In genomic region chr3:33217360-33218034, GRCm38 (mm10) we compare ENCODE assay signal across 12 mouse cellular contexts.
DNase-seq lines count a peak whose midpoint lies in the region; ATAC-seq lines count a peak whose summit lies in the region.
"Had no signal": no experiment of that assay in that cellular context is flagged by ENCODE, and none has a peak within 500 bp of the region (broad histone marks: within the 10 kb centered on the region; RNA-seq: fewer than 3 reads in every experiment).

No protein-coding gene starts in this region.

- no peak overlapping the region for H3K9ac ChIP-seq in forebrain, embryonic 16.5 days (replicated peaks; ENCODE audit: low read depth, low read length)
- no peak overlapping the region for H3K9ac ChIP-seq in limb, embryonic 11.5 days (ENCODE audit: low read length)
- H3K9ac ChIP-seq in neural tube, embryonic 15.5 days (replicated peaks), result no peak overlapping the region
- no peak overlapping the region for H3K9ac ChIP-seq in heart, embryonic 12.5 days
- H3K9ac ChIP-seq: liver, embryonic 14.5 days had no signal

- H3K4me2 ChIP-seq in forebrain, embryonic 16.5 days (ENCODE audit: low read length), result no peak overlapping the region
- no peak overlapping the region for H3K4me2 ChIP-seq in limb, embryonic 11.5 days (ENCODE audit: low read depth, severe bottlenecking)
- peak overlapping the region; percentile 21; the same call in 1 of the 2 replicates for H3K4me2 ChIP-seq in neural tube, embryonic 15.5 days
- no peak overlapping the region for H3K4me2 ChIP-seq in heart, embryonic 12.5 days

- H3K27ac ChIP-seq in embryonic facial prominence, embryonic 10.5 days (replicated peaks), result peak overlapping the region; percentile 30; the same call in 1 of the 2 replicates
- no peak overlapping the region for H3K27ac ChIP-seq in forebrain, embryonic 16.5 days (ENCODE audit: low read length)
- no peak overlapping the region for H3K27ac ChIP-seq in limb, embryonic 11.5 days (replicated peaks; ENCODE audit: low read depth, low read length)
- H3K27ac ChIP-seq in neural tube, embryonic 15.5 days (replicated peaks), result no peak overlapping the region
- no peak overlapping the region for H3K27ac ChIP-seq in heart, embryonic 12.5 days (ENCODE audit: poor library complexity, severe bottlenecking)
- H3K27ac ChIP-seq: liver, embryonic 14.5 days had no signal

- no peaks in the 10 kb centered on the region for H3K36me3 ChIP-seq in embryonic facial prominence, embryonic 10.5 days (replicated peaks)
- no peaks in the 10 kb centered on the region for H3K36me3 ChIP-seq in forebrain, embryonic 16.5 days (ENCODE audit: control insufficient read depth, insufficient read depth)
- no peaks in the 10 kb centered on the region for H3K36me3 ChIP-seq in limb, embryonic 11.5 days (ENCODE audit: control insufficient read depth, insufficient read depth, low read length)
- H3K36me3 ChIP-seq in neural tube, embryonic 15.5 days, result no peaks in the 10 kb centered on the region
- H3K36me3 ChIP-seq in heart, embryonic 12.5 days, result no peaks in the 10 kb centered on the region

- no peaks in the 10 kb centered on the region for H3K9me3 ChIP-seq in embryonic facial prominence, embryonic 10.5 days
- H3K9me3 ChIP-seq in forebrain, embryonic 16.5 days (ENCODE audit: control insufficient read depth, low read length), result no peaks in the 10 kb centered on the region
- H3K9me3 ChIP-seq in limb, embryonic 11.5 days (ENCODE audit: control insufficient read depth, low read length), result no peaks in the 10 kb centered on the region
- H3K9me3 ChIP-seq in neural tube, embryonic 15.5 days (replicated peaks), result no peaks in the 10 kb centered on the region
- no peaks in the 10 kb centered on the region for H3K9me3 ChIP-seq in heart, embryonic 12.5 days (replicated peaks)

- peaks cover 19% of the 10 kb centered on the region for H3K4me1 ChIP-seq in embryonic facial prominence, embryonic 10.5 days
- no peaks in the 10 kb centered on the region for H3K4me1 ChIP-seq in forebrain, embryonic 16.5 days (replicated peaks; ENCODE audit: control insufficient read depth, insufficient read depth, low read length)
- H3K4me1 ChIP-seq in limb, embryonic 11.5 days (ENCODE audit: control insufficient read depth, insufficient read depth, low read length), result no peaks in the 10 kb centered on the region
- peaks cover 5% of the 10 kb centered on the region; the same call in 1 of the 2 replicates for H3K4me1 ChIP-seq in neural tube, embryonic 15.5 days
- no peaks in the 10 kb centered on the region for H3K4me1 ChIP-seq in heart, embryonic 12.5 days (replicated peaks)

- H3K4me3 ChIP-seq in embryonic facial prominence, embryonic 10.5 days, result no peak overlapping the region
- no peak overlapping the region for H3K4me3 ChIP-seq in forebrain, embryonic 16.5 days (replicated peaks; ENCODE audit: low read length)
- no peak overlapping the region for H3K4me3 ChIP-seq in limb, embryonic 11.5 days (ENCODE audit: low read depth, low read length)
- H3K4me3 ChIP-seq in neural tube, embryonic 15.5 days (replicated peaks), result no peak overlapping the region
- no peak overlapping the region for H3K4me3 ChIP-seq in heart, embryonic 12.5 days

- 73% methylated on average over 18 of the region's 18 CpGs for WGBS in embryonic facial prominence, embryonic 10.5 days
- 79% methylated on average over 18 of the region's 18 CpGs for WGBS in forebrain, embryonic 16.5 days
- WGBS in limb, embryonic 11.5 days, result 65% methylated on average over 18 of the region's 18 CpGs
- WGBS in neural tube, embryonic 15.5 days, result 62% methylated on average over 18 of the region's 18 CpGs
- WGBS in heart, embryonic 12.5 days, result 64% methylated on average over 18 of the region's 18 CpGs

- DNase-seq in embryonic facial prominence, embryonic 10.5 days (ENCODE audit: low spot score), result peak; percentile 27
- DNase-seq in limb, embryonic 11.5 days (ENCODE audit: low spot score), result peak; percentile 27
- DNase-seq in thymus, postnatal 25 days, result no peak
- DNase-seq in adrenal gland, postnatal 10 days, result no peak
- DNase-seq: adrenal gland, postnatal 36 days; gastrocnemius, postnatal 10 days; heart, postnatal 4 days; kidney, postnatal 4 days had no signal

- ATAC-seq in forebrain, embryonic 16.5 days, result peak; percentile 64; the same call in 1 of the 2 replicates
- ATAC-seq in limb, embryonic 11.5 days (ENCODE audit: insufficient number of reproducible peaks, low FRiP score, low TSS enrichment, low read depth), result no peak
- peak; percentile 94 for ATAC-seq in neural tube, embryonic 15.5 days (ENCODE audit: low FRiP score)
- ATAC-seq in heart, embryonic 12.5 days (ENCODE audit: insufficient number of reproducible peaks, low FRiP score), result no peak

- H3K27me3 ChIP-seq in embryonic facial prominence, embryonic 10.5 days (replicated peaks; ENCODE audit: low read depth, poor library complexity, severe bottlenecking), result no peaks in the 10 kb centered on the region
- no peaks in the 10 kb centered on the region for H3K27me3 ChIP-seq in forebrain, embryonic 16.5 days (replicated peaks; ENCODE audit: control insufficient read depth, insufficient read depth, low read length)
- H3K27me3 ChIP-seq in limb, embryonic 11.5 days (ENCODE audit: control insufficient read depth, insufficient read depth, low read length), result no peaks in the 10 kb centered on the region
- H3K27me3 ChIP-seq in neural tube, embryonic 15.5 days (replicated peaks), result no peaks in the 10 kb centered on the region
- H3K27me3 ChIP-seq in heart, embryonic 12.5 days (replicated peaks), result no peaks in the 10 kb centered on the region

Comparison
In these comparisons a context has a peak if more than half of its experiments do, and no peak if none do; other contexts are left out.
1. DNase-seq: peak in embryonic facial prominence, embryonic 10.5 days (single experiment) and limb, embryonic 11.5 days (single experiment); none in thymus, postnatal 25 days (single experiment) and adrenal gland, postnatal 10 days (single experiment).
2. ATAC-seq: peak in forebrain, embryonic 16.5 days (single experiment) and neural tube, embryonic 15.5 days (single experiment); none in limb, embryonic 11.5 days (single experiment) and heart, embryonic 12.5 days (single experiment).